Mouse (Mus musculus): ENCODE measurements at regions not wholly inside any gene's neighbourhood (a gene's known extent, or its start where the extent isn't known, plus 50 kb on each side); places are given as distances from the start of the nearest gene placed in this dataset.
"Not testable (repeated sequence)": the region's sequence is repeated elsewhere in the genome, so short reads cannot be mapped to it uniquely, and the experiment has no call there.

- not testable (repeated sequence) for H3K4me2 ChIP-seq; H3K27me3 ChIP-seq; ATAC-seq (ENCODE audit: low read depth); DNase-seq; H3K36me3 ChIP-seq; H3K4me3 ChIP-seq (replicated peaks); H3K4me1 ChIP-seq (replicated peaks); H3K9ac ChIP-seq; H3K9me3 ChIP-seq (replicated peaks); H3K27ac ChIP-seq
- 68% methylated on average over 3 of the region's 3 CpGs for WGBS (ENCODE audit: insufficient replicate concordance)
These were observed 53.0 kb upstream of the Alkbh8 start for GRCm38 (mm10) chr9:3281906-3282305.

- not testable (repeated sequence) for H3K4me1 ChIP-seq (replicated peaks); H3K4me2 ChIP-seq; H3K36me3 ChIP-seq; H3K9ac ChIP-seq; ATAC-seq (ENCODE audit: low read depth); H3K27me3 ChIP-seq; H3K4me3 ChIP-seq (replicated peaks); H3K27ac ChIP-seq; DNase-seq; H3K9me3 ChIP-seq (replicated peaks)
- 71% methylated on average over 9 of the region's 9 CpGs for WGBS (ENCODE audit: insufficient replicate concordance)
These were observed 51.6 kb upstream of the Alkbh8 start for GRCm38 (mm10) chr9:3283381-3283780.
